Mouse (Mus musculus) liver, postnatal 0 days (tissue): ENCODE data around the gene Zfp322a.
A peak's percentile ranks its signal among the peaks of the same experiment; 100 is the strongest.

Source experiments
- CTCF ChIP-seq: sonication (generic); IDR thresholded peaks from 2 replicates; pipeline ENCODE4 v1.5.1; 2016; ENCODE audit warnings: antibody characterized with exemption, low read depth
- EP300 ChIP-seq: IDR thresholded peaks from 2 replicates; pipeline ENCODE4 v1.6.1; 2016; ENCODE audit warnings: antibody characterized with exemption, low read depth, mild to moderate bottlenecking

- TF ChIP-seq CTCF (no peak), EP300 (0 out of 2 replicates have a peak, but pooled peaks have one; percentile 9)
These were observed 385 bp upstream of the Zfp322a start for GRCm38 (mm10) chr13:23369421-23369765.
